Mouse (Mus musculus): Measurements from ENCODE around the gene H1f0. TPM values are rescaled to one million over a fixed set of nuclear protein-coding genes. Genes with fewer than 3 reads are reported as not detected.

Gene H1f0
- 96.0 and 140 TPM in 2 replicates for polyA plus RNA-seq (2012; rRNA removed)

DNA sequence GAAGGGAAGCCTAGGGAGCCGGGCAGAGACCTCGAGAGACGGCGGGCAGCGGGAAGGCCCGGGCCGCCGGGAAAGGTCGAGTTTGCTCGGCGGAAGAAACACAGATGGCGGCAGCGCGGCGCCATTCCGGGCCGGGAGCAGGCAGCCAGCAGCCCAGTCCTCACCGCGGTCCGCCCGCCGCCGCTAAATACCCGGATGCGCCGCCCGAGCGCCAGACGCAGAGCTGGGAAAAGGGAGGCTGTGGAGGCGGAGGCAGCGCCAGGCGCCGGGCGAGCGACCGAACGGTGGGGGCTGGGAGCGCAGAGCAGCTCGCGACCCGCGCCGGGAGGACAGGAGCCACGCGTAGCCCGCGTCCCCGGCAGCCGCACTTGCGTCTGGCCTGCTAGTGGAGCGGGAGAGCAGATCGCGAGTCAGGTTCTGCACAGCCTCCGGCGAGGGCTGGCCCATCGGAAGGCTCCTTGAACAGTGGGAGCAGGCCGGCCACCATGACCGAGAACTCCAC, at the start of gene H1f0:
TSS of gene H1f0 (plus strand) at position 214 of the 502 bp plus-strand sequence.
- 1% methylated on average over 58 of the region's 58 CpGs for WGBS
- no peak for DNase-seq (ENCODE audit: low read depth, low spot score)

- 13% methylated on average over 4 of the region's 4 CpGs for WGBS
- DNase-seq (ENCODE audit: low read depth, low spot score), result no peak
These were observed 49.4 kb upstream of the H1f0 start for GRCm38 (mm10) chr15:78978875-78979274.

- 92% methylated on average over 4 of the region's 4 CpGs for WGBS
- no peak for DNase-seq (ENCODE audit: low read depth, low spot score)
These were observed 48.2 kb upstream of the H1f0 start for GRCm38 (mm10) chr15:78980084-78980483.

- 1% methylated on average over 62 of the region's 67 CpGs for WGBS
- DNase-seq (ENCODE audit: low read depth, low spot score), result peak; percentile 68
These were observed 45.4 kb upstream of the H1f0 start for GRCm38 (mm10) chr15:78982658-78983435.

DNA sequence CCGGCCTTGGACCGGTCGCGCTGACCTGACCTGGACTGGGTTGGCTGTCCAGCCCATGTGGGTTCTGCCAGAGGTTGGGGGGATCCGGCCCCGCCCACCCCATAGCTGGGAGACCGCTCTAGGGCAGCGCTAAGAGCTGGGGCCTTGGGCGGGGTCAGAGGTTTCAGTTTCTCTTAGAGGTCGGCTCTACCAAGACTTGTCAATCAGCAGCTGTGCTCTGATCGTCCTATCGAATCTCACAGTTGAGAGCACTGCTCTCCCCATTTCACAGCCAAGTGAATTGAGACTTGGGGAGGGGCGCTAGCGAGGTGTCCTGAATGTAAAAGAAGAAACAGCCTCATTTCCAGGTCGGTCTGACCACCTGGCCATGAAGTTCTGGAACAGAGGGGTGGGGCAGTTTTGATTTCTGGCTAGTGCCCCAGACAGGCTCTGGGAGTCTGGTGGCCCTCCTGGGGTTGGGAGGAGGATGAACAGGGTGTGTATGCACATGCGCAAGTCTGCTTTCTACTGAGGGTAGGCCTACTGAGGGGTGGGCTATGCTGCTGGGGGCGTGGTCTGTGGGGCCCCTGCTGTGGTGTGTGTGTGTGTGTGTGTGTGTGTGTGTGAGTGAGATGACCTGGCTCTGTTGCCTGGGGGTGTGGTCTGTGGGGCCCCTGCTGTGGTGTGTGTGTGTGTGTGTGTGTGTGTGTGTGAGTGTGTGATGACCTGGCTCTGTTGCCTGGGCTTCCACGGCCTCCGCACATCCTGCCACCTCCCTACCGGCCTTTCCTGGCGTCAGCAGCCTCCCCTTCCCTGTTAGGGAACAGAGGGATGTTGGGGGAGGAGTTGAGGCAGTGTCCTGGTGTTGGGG, 44.6 kb upstream of the H1f0 start:
- WGBS, result under 1% methylated on average over 21 of the region's 21 CpGs
- DNase-seq (ENCODE audit: low read depth, low spot score), result no peak

DNA sequence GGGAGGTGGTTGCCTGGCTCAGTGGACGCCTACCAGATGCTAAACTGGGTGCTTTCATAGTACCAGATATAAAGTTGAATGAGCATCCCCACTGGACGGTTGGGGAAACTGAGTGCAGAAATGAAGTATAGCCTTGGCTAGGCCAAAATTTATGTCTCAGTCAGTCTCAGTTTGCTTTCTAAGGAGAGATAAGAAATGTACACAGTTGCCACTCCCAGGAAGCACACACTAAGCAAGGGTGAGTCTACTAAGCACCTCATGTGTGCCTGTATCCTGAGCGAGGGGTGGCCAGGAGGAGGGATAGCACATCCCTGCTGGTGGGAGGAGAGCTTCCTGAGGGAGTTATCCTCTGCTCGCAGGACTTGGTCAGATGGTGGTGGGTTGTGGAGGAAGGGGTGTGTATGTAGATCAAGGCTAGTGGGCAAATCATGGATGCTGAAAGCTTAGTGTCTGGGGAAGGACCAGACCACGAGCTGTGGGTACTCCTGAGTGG, 43.9 kb upstream of the H1f0 start:
- DNase-seq (ENCODE audit: low read depth, low spot score), result no peak
- 21% methylated on average over 5 of the region's 5 CpGs for WGBS

DNA sequence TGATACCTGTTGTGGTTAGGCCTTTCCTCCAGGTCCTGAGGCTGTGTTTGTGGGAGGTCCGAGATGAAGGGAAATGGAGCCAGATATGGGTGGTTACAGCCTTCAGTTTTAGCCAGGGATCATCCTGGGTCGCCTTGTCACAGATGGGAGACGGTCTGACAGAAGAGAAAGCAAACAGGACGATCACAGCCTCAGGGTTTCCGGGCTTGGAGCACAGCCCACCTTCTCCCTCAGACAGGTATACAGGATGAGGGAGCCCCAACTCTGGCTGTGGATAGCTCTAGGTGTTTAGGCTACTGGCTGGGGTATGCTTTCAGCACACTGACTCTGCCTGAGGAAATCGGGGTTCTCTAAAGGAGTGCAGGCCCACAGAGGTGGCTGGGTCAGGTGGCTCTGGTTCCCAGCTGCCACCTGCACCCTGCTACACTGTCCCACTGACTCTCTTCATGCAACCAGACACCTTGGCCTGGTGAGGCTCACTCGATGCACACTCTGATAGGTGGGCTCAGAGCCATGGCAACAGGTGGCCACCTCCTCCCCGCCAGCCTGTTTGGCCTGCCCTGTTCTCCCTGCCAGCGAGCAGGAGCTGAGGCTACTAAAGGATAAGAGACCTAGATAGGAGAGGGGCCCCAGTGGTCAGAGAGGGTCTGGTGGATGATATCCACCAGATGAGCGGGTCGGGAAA, 41.6 kb upstream of the H1f0 start:
- DNase-seq (ENCODE audit: low read depth, low spot score), result no peak
- WGBS, result 68% methylated on average over 11 of the region's 11 CpGs

DNA sequence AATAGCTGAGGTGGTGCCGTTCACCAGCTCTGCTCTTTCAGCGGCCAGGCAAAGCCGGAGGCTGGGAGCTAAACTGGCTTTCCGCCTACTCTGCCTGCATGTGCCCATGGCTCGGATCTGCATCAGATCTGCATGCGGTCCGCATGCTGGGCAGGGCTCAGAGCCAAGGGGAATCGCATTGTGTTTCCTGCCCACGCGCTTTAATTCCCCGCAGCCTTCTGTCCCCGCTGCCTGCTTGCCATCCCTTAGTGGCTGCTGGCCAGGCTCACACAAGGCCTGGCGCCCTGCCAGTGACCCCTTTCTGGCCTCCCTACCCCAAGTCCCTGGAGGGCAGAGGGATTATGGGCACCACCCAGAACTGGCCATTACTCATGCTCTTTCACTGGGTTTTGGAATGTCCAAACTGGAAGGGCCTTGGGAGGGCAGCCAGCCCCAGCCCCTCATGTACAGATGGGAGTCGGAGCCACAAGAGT, 39.7 kb upstream of the H1f0 start:
- no peak for DNase-seq (ENCODE audit: low read depth, low spot score)
- WGBS, result 67% methylated on average over 14 of the region's 14 CpGs

DNA sequence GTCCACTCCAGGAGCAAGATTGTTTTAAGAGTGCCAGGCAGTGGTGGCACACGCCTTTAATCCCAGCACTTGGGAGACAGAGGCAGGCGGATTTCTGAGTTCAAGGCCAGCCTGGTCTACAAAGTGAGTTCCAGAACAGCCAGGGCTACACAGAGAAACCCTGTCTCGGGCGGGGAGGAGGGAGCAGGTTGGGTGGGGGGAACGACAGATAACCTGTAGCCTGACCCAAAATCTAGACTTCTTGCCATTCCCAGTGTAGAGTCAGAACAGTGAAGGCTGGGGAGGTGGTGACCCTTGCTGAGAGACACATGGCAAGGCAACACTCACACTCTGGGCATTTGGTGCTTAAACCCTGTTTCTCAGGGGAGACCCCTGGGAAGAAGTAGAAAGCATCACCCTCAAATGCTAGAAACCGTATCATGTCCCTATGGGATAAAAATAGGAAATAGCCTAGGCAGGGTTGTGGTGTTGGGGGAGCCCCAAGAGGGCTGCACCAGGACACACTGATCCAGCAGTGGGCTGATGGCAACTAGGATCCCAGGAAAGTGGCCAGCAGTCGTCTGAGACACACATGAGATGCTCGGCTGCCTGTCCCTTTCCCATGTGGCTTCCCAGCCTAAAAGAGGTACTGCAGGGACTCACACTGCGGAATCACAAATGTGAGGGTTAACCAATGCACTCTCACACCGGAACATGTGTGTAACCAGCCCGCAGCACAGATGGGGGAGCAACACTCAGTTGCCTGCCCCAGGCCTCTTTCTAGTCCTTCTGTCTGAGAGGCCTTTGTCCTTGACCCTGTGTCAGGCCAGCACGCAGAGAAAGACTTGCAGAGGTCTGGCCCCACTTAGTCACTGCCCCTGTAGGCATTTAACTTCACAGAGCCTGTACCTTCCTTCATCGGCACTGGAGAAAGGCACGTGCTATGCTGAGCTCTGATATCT, 38.8 kb upstream of the H1f0 start:
- no peak for DNase-seq (ENCODE audit: low read depth, low spot score)
- 92% methylated on average over 14 of the region's 14 CpGs for WGBS

DNA sequence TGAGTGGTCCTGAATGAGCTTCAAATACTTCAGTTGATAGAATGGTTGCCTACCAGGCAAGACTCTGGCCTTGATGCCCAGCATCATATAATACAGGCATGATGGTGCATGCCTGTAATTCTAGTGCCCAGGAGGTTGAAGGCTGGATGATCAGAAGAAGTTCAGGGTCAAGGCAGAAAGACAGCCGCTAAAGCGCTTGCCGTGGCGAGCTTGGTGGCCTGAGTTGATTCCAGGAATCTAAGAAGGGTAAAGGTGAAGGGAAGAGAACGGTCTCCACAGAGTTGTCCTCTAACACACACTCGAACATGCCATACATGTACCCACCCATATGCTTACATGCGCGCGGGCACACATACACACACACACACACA, 38.2 kb upstream of the H1f0 start:
- 95% methylated on average over 9 of the region's 9 CpGs for WGBS
- DNase-seq (ENCODE audit: low read depth, low spot score), result no peak

- WGBS, result 95% methylated on average over 25 of the region's 25 CpGs
- DNase-seq (ENCODE audit: low read depth, low spot score), result no peak
These were observed 37.2 kb upstream of the H1f0 start for GRCm38 (mm10) chr15:78990970-78991525.

- DNase-seq (ENCODE audit: low read depth, low spot score), result no peak
- 92% methylated on average over 7 of the region's 7 CpGs for WGBS
These were observed 36.0 kb upstream of the H1f0 start for GRCm38 (mm10) chr15:78992235-78992634.

DNA sequence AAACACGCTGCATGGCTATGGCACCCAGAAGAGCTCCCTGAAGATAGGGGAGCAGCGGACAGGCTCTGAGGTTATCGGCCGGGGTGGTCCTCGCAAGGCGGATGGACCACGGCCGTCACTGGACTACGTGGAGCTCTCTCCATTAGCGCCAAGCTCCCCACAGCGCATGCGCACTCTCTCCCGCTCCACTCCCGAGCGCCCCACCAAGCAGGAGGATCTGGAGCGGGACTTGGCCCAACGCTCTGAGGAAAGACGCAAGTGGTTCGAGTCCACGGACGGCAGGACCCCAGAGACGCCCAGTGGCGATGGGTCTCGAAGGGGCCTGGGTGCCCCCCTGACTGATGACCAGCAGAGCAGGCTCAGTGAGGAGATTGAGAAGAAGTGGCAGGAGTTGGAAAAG, 35.3 kb upstream of the H1f0 start:
- 98% methylated on average over 24 of the region's 24 CpGs for WGBS
- no peak for DNase-seq (ENCODE audit: low read depth, low spot score)

DNA sequence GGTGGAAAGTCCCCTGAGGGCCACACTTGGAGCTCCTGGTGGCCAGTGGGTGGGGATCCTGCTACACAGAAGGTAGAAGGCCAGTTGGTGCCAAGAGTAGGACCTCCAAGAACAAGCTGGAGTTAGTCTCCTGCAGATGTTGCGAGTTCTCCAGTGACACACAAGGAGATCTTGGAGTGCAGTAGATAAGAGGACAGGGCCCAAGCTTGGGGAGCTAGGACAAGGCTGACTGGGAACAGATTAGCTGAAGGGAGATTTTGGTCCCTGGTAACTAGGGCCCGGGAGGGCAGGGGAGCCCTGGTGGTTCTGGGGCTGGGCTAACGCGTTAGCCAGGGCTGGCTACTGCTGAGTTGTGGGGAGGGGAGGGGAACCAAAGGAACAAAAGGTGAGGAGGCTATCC, 32.3 kb upstream of the H1f0 start:
- DNase-seq (ENCODE audit: low read depth, low spot score), result no peak
- 94% methylated on average over 4 of the region's 4 CpGs for WGBS

GRCm38 (mm10) chr15:78996663-78997062, 31.6 kb upstream of the H1f0 start:
- 71% methylated on average over 3 of the region's 3 CpGs for WGBS
- no peak for DNase-seq (ENCODE audit: low read depth, low spot score)

DNA sequence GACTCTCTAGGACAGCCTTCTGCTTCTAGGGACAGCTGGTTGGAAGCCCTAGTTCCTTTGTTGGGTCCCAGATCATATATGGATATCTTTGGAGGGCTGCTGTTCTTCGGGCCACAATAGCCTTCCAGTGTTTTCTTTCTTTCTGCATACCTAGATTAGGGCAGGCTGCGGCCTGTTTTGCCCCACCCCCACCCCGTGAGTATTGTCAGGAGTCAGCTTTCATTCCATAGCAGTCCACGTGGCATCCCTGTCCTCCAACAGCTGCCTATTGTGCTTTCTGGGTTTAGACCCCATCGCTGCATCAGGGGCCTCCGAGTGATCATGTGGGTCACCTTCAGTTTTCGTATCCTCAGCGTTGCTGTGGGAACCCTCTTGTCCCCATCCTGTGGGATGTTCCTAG, 29.9 kb upstream of the H1f0 start:
- 84% methylated on average over 8 of the region's 8 CpGs for WGBS
- no peak for DNase-seq (ENCODE audit: low read depth, low spot score)

DNA sequence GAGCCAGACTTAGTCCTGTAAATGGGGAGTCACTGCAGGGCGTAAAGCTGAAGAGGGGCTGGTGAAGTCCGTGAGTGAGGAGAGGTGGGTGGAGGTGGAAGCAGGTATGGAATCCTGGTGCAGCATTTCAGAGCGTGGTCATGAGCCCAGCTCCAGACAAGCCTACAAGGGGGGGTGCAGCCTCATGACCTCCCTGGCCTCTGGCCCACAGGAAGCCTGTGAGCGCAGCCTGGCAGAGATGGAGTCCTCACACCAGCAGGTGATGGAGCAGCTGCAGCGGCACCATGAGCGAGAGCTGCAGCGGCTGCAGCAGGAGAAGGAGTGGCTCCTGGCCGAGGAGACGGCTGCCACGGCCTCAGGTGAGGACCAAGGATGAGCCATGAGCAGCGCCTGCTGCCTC, 28.7 kb upstream of the H1f0 start:
- WGBS, result 84% methylated on average over 11 of the region's 11 CpGs
- no peak for DNase-seq (ENCODE audit: low read depth, low spot score)

DNA sequence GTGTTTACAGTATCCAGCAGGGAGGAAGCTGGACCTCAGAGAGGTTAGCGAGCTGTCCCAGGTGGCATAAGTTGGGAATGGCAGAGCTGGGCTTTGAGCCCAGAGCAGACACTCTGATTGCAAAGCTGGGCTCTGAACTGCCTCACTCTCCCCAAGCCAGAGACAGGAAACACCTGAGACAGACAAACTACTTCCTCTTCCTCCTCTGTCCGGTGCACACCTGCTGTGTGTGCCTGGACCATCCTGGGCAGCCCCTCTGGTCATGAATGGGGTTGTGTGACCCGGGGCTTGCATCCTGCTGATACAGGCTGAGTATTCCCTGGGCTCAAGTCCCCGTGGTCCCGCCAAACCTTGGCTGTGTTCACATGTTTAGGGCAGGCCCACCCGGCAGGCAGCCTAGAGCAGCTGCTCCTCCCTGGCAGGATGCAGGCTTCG, 27.9 kb upstream of the H1f0 start:
- DNase-seq (ENCODE audit: low read depth, low spot score), result no peak
- 76% methylated on average over 7 of the region's 7 CpGs for WGBS

- 96% methylated on average over 5 of the region's 5 CpGs for WGBS
- no peak for DNase-seq (ENCODE audit: low read depth, low spot score)
These were observed 26.7 kb upstream of the H1f0 start for GRCm38 (mm10) chr15:79001559-79001958.
